Mouse (Mus musculus) heart, postnatal 10 days (tissue): Measurements from ENCODE around the gene Eva1b. TPM values are rescaled to one million over a fixed set of nuclear protein-coding genes. Genes with fewer than 3 reads are reported as not detected.

ENCODE experiments used
- DNase-seq, 2 experiments: peaks; one replicate each; pipeline ENCODE4 v3.0.0; 2021
- intact Hi-C: fragments of 180-260 bp; cut with DNase I; formaldehyde crosslinking; loops from one replicate; pipeline ENCODE4 v1.15.1; 2025
- total RNA-seq, 2 experiments: library from RNA; stranded (reverse); gene quantifications; 2 replicates each; pipeline ENCODE4 v1.2.3; 2021

Eva1b gene
- total RNA-seq, 2 experiments from 2014 or later: 36.3 to 37.0 TPM

DNA sequence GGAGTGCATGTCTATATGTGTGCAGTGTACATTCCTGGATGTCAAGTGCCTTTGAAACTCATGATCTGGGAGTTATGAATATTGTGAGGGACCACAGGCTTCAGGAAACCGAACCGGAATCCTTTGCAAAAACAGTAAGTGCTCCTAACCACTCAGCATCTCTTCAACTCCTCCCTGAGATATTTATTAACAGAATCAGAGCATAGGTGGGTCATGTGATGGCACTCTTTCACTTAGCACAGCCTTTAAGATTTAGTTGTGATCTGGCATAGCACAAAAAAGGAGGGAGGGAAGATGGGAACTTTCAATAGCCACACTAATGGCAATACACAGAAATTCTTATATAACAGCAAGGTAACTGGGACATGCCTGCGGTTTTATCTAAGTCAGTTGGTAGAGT lies 39.6 kb downstream of the Eva1b start:
- no peak for DNase-seq
- intact Hi-C loops: no loop called here

DNA sequence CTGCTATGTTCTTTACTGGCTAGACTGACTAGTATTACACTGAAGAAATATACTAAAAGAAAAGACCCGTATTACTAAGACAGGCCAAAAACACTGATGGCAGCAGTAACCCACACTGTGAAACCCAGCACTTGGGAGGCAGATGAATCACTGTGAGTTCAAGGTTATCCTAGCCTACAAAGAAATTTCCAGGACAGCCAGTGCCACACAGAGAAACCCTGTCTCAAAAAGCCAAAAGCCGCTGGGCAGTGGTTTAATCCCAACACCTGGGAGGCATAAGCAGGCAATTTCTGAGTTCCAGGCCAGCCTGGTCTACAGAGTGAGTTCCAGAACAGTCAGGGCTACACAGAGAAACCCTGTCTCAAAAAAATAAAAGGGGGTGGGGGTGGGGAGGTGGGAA lies 43.1 kb downstream of the Eva1b start:
- no peak for DNase-seq
- intact Hi-C loops: no loop called here

DNA sequence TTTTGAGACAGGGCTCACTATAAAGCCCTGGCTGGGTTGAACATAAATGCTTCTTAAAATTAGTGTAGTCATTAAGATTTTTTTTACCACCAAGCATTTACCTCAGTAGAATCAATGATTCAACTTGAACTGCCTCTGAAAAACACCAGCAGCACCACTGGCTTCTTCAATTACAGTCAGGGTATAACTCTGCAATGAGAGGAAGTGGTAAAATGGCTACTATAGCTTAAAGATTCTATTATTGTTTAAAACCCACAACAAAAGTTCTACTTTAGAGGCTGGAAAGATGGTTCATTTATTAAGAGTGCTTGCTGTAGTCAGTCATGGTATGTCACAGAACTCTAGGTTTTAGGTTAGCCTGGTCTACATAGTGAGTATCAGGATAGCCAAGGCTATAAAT lies 46.7 kb downstream of the Eva1b start:
- DNase-seq: no peak
- intact Hi-C loops: no loop called here

DNA sequence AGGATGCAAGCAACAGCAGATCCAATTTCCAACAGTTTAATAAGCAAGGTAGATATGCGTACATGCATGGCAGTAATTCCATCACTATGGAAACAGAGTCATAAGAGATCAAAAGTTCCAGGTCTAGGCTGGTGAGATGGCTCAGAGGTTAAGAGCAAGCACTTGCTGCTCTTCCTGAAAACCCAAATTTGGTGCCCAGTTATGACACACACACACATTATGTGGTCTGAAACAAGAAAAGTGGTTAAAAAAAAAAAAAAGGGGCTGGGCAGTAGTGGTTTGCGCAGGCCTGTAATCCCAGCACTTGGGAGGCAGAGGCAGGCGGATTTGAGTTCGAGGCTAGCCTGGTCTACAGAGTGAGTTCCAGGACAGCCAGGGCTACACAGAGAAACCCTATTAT lies 47.4 kb downstream of the Eva1b start:
- intact Hi-C loops: no loop called here

DNA sequence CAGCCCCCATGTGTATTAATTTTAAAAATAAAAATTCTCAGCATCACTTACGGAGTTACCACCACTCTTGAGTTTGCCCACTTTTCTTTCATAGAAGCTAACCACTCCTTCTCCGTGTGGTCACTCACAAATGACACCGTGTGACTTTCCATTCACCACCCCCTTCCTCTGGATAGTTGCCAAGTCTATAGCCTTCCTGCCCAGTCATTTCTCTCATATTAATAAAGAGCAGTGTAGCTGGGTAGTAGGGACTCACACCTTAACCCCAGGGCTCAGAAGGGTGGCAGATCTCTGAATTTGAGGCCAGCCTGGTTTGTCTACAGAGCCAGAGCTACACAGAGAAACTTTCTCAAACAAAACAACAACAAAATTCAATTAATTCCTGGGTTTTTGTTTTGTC lies 49.9 kb downstream of the Eva1b start:
- DNase-seq: peak; percentile 40 to 42
- intact Hi-C loops: no loop called here

More for the DNA sequence above, 47.4 kb downstream of the Eva1b start:
- DNase-seq: no peak

Other genes with a start within 250 kb of the Eva1b start
- under 1 TPM; 0.47 to 0.77 TPM for gene Csf3r, start 123.2 kb upstream of the Eva1b start, total RNA-seq
- gene Mrps15, start 100.8 kb upstream of the Eva1b start, total RNA-seq: 10 to 100 TPM; 64.2 to 64.3 TPM
- gene Oscp1, start 89.2 kb upstream of the Eva1b start, total RNA-seq: 1 to 10 TPM; 3.5 to 4.1 TPM
- gene Lsm10, start 51.1 kb upstream of the Eva1b start, total RNA-seq: 10 to 100 TPM; 11.0 to 14.3 TPM
- 10 to 100 TPM; 22.8 to 32.7 TPM for gene Stk40, start 43.8 kb upstream of the Eva1b start, total RNA-seq
- gene Sh3d21, start 15.7 kb downstream of the Eva1b start, total RNA-seq: 1 to 10 TPM; 2.1 to 2.7 TPM
- 100 to 1,000 TPM; 160 to 172 TPM for gene Thrap3, start 55.0 kb downstream of the Eva1b start, total RNA-seq
- 100 to 1,000 TPM; 214 to 239 TPM for gene Map7d1, start 108.6 kb downstream of the Eva1b start, total RNA-seq
- gene Trappc3, start 114.6 kb downstream of the Eva1b start, total RNA-seq: 10 to 100 TPM; 50.8 to 54.0 TPM
- gene Col8a2, start 139.0 kb downstream of the Eva1b start, total RNA-seq: 1 to 10 TPM; 1.8 to 2.1 TPM
- 10 to 100 TPM; 17.0 to 18.9 TPM for gene Adprhl2, start 174.0 kb downstream of the Eva1b start, total RNA-seq
- gene Tekt2, start 177.9 kb downstream of the Eva1b start, total RNA-seq: under 1 TPM; 0.69 to 0.74 TPM